Mouse (Mus musculus) frontal cortex, postnatal 36 days (tissue): ENCODE data around the gene Pogk.

Source experiments
- DNase-seq, 2 experiments: peaks; one replicate each; pipeline ENCODE4 v3.0.0; 2022; ENCODE audit warnings: low spot score in 2 of 2

Gene Pogk

GRCm38 (mm10) chr1:166379013-166379629 is 30.5 kb downstream of the Pogk start, which contains the start of gene Tada1:
Gene Tada1, plus strand, starts transcription at chr1:166379097.
- peak; percentile 87 to 94 for DNase-seq

- no peak for DNase-seq
Measured at GRCm38 (mm10) chr1:166378431-166379012, 31.1 kb downstream of the Pogk start.

DNA sequence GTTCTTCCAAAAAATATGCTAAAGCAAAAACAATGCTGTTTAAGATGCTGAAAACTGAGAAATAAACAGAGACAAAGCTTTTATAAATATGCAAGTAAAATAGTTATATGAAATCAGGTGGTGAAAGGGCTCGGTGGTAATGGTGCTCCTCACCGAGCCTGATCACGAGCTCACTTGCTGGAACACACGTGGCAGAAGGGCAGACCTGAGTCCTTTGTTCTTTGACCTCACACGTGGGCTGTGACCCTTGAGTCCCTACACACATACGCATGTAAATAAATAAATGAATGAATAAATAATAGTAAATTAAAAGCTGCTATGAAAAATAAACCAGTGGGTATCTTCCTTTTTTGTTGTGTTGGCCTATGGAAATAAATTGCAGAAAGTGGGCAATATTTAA is 32.5 kb downstream of the Pogk start:
- no peak for DNase-seq

GRCm38 (mm10) chr1:166363122-166363521 is 46.5 kb downstream of the Pogk start:
- no peak for DNase-seq

GRCm38 (mm10) chr1:166362659-166363058 is 47.0 kb downstream of the Pogk start:
- no peak for DNase-seq

DNA sequence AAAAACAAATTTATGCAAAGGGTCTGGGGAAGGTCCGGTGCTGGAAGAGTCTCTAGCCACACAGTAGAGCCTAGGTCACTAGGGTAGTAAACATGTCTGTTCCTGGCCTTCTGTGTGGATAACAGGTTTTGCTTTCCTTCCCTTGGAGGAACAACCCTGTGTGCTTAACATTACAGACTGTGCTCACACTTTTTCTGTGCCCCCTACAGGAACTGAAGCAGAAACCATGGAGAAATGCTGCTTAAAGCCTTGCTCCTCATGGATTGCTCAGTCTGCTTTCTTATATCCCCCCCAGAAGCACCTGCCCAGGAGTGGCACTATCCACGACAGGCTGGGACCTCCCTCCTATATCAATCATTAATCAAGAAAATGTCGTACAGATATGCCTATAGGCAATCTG is 47.8 kb downstream of the Pogk start:
- DNase-seq = no peak

DNA sequence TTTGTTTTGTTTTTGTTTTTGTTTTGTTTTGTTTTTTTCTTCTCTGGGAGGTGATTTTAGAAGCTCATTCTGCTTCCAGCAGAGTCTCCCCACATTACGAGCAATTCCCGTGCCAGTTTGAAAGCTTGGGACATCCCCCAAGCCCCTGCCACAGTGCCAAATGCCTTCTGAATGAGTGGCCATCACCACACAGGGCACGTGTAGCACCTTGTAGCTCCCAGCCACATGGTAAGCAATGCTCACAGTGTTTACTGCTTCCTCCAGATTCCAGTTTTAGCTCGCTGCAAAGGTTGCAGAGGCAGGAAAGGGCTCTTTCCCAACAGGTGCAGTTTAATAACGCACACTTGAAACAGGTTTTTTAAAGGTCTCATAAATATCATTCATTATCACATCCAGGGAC is 48.8 kb downstream of the Pogk start:
- DNase-seq = no peak

- peak; percentile 90 to 91 for DNase-seq
Measured at GRCm38 (mm10) chr1:166360157-166360855, 49.4 kb downstream of the Pogk start.

GRCm38 (mm10) chr1:166349751-166350150 is 59.9 kb downstream of the Pogk start:
- no peak for DNase-seq

DNA sequence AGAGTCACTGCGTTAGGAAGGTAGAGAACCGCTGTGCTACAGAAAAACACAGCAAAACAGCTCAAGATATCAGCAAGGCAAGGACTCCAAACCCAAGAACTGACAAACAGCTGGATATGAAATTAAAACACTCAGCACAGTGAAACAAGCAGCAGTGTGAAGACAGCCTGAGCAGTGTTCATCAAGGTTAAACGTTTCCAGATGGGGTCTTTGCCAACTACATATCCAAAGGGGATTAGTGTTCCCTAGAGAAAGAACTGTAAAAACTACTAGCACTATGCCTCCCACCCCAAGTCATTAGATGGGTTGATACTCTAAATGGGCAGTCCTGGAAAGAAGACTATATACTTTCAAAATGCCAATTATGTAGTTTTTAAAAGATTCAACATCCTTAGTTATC is 60.3 kb downstream of the Pogk start:
- DNase-seq = no peak

DNA sequence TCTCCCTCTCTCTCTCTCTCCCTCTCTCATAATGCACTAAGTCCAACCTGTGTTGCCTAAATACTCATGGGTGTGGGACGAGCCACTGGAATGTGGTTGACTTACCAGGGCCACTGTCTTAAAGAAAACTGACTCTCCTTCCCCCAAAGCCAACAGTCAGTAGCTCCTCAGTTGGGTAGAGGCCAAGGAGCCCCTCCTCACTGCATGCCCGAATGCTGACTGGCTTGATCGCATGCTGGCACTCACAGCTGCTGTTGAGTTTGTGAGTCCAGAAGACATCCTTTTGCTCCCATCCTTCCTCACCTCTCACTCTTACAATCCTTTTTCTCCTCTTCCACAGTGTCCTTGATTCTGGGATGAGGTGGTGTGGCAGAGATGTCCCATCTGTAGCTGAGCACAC is 62.8 kb downstream of the Pogk start:
- DNase-seq = no peak

GRCm38 (mm10) chr1:166345602-166346001 is 64.1 kb downstream of the Pogk start:
- no peak for DNase-seq

GRCm38 (mm10) chr1:166344300-166345077 is 65.2 kb downstream of the Pogk start:
- peak in 1 of 2 experiments; percentile 30 for DNase-seq

DNA sequence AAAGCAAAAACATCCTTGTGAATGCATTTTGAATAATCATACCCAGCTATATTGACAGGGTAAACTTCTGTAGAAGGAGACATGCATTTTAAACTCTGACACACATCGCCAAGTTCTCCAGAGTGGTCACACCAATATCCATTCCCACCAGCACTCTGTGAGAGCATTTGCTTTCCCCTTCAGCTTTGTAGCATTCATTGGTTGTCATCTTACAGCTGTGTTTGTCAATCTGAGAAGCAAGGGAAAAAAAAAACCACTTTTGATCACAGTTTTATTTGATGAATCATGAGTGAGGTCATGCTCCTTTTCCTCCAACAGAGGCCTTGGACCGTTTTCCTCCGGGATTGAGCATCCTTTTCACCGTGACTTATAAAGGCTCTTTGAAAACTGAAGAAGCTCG is 66.1 kb downstream of the Pogk start:
- no peak for DNase-seq

DNA sequence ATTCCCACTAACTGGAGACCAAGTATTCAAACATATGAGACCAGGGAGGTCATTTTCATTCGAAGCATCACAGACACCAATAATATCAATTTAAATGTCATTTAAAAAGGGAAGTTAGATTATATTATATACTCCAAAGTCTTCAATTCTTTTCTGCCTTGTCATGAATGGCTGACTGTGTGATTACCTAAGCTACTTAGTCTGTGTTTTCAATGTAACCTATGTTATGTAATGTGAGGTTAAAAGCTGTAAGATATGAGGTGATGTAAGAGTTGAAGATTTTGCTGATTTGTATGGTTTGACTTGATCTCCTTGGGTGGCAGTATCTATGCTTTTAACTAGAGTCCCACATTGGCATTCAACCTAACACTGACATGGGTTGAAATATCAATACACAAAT is 67.1 kb downstream of the Pogk start:
- DNase-seq = no peak

DNA sequence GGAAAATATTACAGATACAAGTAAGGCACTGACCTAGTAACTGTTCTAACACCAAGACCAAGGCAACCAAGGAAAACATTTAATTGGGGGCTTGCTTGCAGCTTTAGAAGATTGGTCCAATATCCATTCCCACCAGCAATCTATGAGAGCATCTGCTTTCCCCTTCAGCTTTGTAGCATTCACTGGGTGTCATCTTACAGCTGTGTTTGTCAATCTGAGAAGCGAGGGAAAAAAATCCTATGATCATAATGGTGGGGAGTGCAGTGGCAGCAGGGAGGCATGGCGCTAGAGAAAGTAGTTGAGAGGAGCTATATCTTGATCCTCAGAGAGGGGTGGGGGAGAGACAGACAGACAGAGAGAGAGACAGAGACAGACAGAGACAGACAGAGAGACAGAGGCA is 67.6 kb downstream of the Pogk start:
- no peak for DNase-seq

GRCm38 (mm10) chr1:166339110-166339509 is 70.6 kb downstream of the Pogk start:
- no peak for DNase-seq
